Mouse (Mus musculus): ENCODE data around the gene Elf2. TPM values are rescaled to one million over a fixed set of nuclear protein-coding genes. Genes with fewer than 3 reads are reported as not detected.
"Not testable (repeated sequence)": the region's sequence is repeated elsewhere in the genome, so short reads cannot be mapped to it uniquely, and the experiment has no call there.

Gene Elf2
- polyA plus RNA-seq, 1 experiment = 39.1 TPM

DNA sequence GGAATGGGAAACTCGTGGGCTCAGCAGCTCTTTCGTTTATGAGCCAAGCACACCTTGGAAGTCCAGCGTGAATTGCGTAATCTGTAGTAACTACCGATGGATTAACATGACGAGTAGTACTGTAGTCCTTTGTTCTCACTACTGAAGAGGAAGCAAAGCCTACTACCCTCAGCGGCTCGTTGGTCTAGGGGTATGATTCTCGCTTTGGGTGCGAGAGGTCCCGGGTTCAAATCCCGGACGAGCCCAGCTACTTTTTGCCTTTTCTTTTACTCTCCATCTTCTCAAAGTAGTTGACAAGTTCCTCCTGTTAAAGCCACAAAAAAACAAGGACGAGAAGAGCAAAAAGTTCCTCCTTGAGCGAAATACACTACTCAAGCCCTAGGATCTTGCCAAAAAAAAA lies 17.7 kb upstream of the Elf2 start:
- no peaks in the 10 kb centered on the region for H3K27me3 ChIP-seq (ENCODE audit: control insufficient read depth, insufficient read depth, low read length)
- TF ChIP-seq CTCF (IDR thresholded peaks at IDR 0.05; ENCODE audit: borderline replicate concordance, insufficient read depth, low read depth, low read length) (no peak), POLR2A (IDR thresholded peaks at IDR 0.05; ENCODE audit: borderline replicate concordance, insufficient read depth, low read length) (no peak)
- H3K4me1 ChIP-seq (ENCODE audit: control insufficient read depth, insufficient read depth, low read length) = peaks cover 6% of the 10 kb centered on the region
- WGBS = 14% methylated on average over 15 of the region's 15 CpGs
- H3K4me3 ChIP-seq (replicated peaks; ENCODE audit: insufficient read depth, low read depth, low read length) = no peak overlapping the region
- peak; percentile 32 to 53 for DNase-seq
- H3K27ac ChIP-seq (ENCODE audit: insufficient read depth, low read length) = no peak overlapping the region

DNA sequence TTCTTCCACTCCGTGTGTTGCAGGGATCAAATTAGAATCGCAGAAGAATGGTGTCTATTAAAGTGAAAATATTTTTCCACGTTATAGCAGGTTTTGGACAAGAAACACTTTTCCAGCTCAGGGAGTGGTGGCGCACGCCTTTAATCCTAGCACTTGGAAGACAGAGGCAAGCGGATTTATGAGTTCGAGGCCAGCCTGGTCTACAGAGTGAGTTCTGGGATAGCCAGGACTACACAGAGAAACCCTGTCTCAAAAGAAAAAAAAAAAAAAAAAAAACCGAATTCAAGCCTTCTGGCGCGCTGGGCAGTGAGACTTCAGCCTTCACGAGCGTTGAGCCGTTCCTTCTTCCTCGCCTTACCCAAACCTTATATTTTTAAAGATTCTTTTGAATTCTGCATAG lies 17.2 kb upstream of the Elf2 start:
- no peak for TF ChIP-seq POLR2A (IDR thresholded peaks at IDR 0.05; ENCODE audit: borderline replicate concordance, insufficient read depth, low read length)
- no peak for TF ChIP-seq CTCF (IDR thresholded peaks at IDR 0.05; ENCODE audit: borderline replicate concordance, insufficient read depth, low read depth, low read length)

DNA sequence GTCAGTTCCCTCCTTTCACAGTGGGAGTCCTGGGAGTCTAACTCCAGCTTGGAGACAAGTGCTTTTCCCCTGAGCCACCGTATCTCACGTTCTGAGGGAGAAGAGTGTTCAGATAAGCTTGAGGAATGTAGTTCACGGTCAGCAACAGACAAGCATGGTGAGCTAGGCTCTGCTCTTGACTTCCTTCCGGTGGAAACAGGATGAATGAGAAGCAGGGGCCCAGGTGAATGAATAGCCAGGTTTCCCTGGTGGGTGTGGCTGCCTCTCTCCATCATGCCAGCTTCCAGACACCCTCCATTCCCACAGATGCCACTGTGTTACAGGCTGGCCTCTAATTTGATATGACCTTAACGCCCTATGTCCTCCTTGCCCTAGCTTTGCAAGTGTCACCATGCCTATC lies 16.6 kb upstream of the Elf2 start:
- DNase-seq = no peak
- Histone ChIP-seq H3K27me3 (ENCODE audit: control insufficient read depth, insufficient read depth, low read length) (no peaks in the 10 kb centered on the region), H3K27ac (ENCODE audit: insufficient read depth, low read length) (no peak overlapping the region), H3K4me1 (ENCODE audit: control insufficient read depth, insufficient read depth, low read length) (peaks cover 6% of the 10 kb centered on the region), H3K4me3 (replicated peaks; ENCODE audit: insufficient read depth, low read depth, low read length) (no peak overlapping the region)
- 60% methylated on average over 5 of the region's 5 CpGs for WGBS
- TF ChIP-seq CTCF (IDR thresholded peaks at IDR 0.05; ENCODE audit: borderline replicate concordance, insufficient read depth, low read depth, low read length) (no peak), POLR2A (IDR thresholded peaks at IDR 0.05; ENCODE audit: borderline replicate concordance, insufficient read depth, low read length) (no peak)

More for the DNA sequence above, 17.2 kb upstream of the Elf2 start:
- Histone ChIP-seq H3K27ac (ENCODE audit: insufficient read depth, low read length) (no peak overlapping the region), H3K27me3 (ENCODE audit: control insufficient read depth, insufficient read depth, low read length) (no peaks in the 10 kb centered on the region), H3K4me3 (replicated peaks; ENCODE audit: insufficient read depth, low read depth, low read length) (no peak overlapping the region), H3K4me1 (ENCODE audit: control insufficient read depth, insufficient read depth, low read length) (peaks cover 6% of the 10 kb centered on the region)
- DNase-seq = no peak
- 59% methylated on average over 14 of the region's 14 CpGs for WGBS

DNA sequence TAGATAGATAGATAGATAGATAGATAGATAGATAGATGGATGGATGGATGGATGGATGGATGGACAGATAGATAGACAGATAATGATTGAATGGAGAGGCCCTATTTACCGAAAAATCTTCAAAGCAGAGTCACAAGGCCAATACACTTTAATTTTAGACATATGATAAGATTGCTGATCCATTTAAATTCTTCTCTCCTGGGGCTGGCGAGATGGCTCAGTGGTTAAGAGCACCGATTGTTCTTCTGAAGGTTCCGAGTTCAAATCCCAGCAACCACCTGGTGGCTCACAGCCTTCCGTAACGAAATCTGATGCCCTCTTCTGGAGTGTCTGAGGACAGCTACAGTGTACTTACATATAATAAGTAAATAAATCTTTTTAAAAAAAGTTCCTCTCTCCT lies 14.5 kb upstream of the Elf2 start:
- not testable (repeated sequence) for H3K4me1 ChIP-seq (ENCODE audit: control insufficient read depth, insufficient read depth, low read length); H3K27ac ChIP-seq (ENCODE audit: insufficient read depth, low read length); H3K27me3 ChIP-seq (ENCODE audit: control insufficient read depth, insufficient read depth, low read length); H3K4me3 ChIP-seq (replicated peaks; ENCODE audit: insufficient read depth, low read depth, low read length); DNase-seq
- WGBS = 89% methylated on average over 6 of the region's 6 CpGs

DNA sequence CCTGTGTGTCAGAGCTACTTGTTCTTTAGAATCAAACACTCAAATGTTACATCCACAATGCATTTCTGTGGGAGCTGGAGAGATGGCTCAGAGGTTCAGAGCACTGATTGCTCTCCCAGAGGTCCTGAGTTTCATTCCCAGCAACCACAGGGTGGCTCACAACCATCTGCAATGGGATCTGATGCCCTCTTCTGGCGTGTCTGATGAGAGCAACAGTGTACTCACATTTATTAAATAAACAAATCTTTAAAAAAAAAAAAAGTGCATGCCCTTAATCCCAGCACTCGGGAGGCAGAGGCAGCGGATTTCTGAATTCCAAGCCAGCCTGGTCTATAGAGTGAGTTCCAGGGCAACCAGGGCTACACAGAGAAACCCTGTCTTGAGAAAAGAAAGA lies 13.6 kb upstream of the Elf2 start:
- WGBS = 83% methylated on average over 3 of the region's 3 CpGs
- Histone ChIP-seq H3K27ac (ENCODE audit: insufficient read depth, low read length) (no peak overlapping the region), H3K27me3 (ENCODE audit: control insufficient read depth, insufficient read depth, low read length) (no peaks in the 10 kb centered on the region)

DNA sequence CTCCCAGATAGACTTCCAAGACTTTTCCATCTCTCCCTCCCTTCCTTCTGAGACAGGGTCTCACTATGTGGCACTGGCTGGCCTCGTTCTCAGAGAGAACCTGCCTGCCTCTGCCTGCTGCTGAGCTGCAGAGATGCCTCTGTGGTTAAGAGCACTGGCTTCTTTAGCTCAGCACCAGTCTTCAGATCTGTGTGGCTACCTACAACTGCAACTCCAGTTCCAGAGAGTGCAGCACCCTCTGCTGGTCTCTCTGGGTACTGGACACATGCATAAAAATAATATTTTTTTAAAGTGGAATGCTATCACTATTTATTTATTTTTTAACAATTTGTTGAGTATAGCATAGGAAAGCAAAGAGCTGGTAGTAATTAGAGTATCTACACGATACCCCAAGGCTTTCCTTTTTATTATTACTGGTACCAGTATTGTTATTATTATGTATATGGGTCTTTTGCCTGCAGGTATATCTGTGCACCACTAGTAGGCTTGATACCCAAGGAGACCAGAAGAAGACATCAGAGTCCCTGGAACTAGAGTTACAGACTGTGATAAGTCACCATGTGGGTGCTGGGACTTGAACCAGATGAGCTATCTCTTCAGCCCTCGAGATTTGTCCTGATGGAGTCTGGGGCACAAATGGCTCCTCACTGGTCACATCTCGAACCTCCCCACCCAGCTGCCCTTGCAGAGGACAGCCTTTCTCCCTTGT lies 13.0 kb upstream of the Elf2 start:
- no peaks in the 10 kb centered on the region; the same call in 1 of the 2 replicates for H3K4me1 ChIP-seq (ENCODE audit: control insufficient read depth, insufficient read depth, low read length)
- no peak overlapping the region for H3K4me3 ChIP-seq (replicated peaks; ENCODE audit: insufficient read depth, low read depth, low read length)
- no peak overlapping the region for H3K27ac ChIP-seq (ENCODE audit: insufficient read depth, low read length)
- 70% methylated on average over 4 of the region's 4 CpGs for WGBS
- DNase-seq = peak; percentile 38 to 47
- no peaks in the 10 kb centered on the region for H3K27me3 ChIP-seq (ENCODE audit: control insufficient read depth, insufficient read depth, low read length)
- TF ChIP-seq POLR2A (IDR thresholded peaks at IDR 0.05; ENCODE audit: borderline replicate concordance, insufficient read depth, low read length) (no peak), CTCF (IDR thresholded peaks at IDR 0.05; ENCODE audit: borderline replicate concordance, insufficient read depth, low read depth, low read length) (peak; percentile 69)

More for the DNA sequence above, 13.6 kb upstream of the Elf2 start:
- DNase-seq = no peak
- TF ChIP-seq CTCF (IDR thresholded peaks at IDR 0.05; ENCODE audit: borderline replicate concordance, insufficient read depth, low read depth, low read length) (no peak), POLR2A (IDR thresholded peaks at IDR 0.05; ENCODE audit: borderline replicate concordance, insufficient read depth, low read length) (no peak)
- no peak overlapping the region for H3K4me3 ChIP-seq (replicated peaks; ENCODE audit: insufficient read depth, low read depth, low read length)
- peaks cover 5% of the 10 kb centered on the region for H3K4me1 ChIP-seq (ENCODE audit: control insufficient read depth, insufficient read depth, low read length)

DNA sequence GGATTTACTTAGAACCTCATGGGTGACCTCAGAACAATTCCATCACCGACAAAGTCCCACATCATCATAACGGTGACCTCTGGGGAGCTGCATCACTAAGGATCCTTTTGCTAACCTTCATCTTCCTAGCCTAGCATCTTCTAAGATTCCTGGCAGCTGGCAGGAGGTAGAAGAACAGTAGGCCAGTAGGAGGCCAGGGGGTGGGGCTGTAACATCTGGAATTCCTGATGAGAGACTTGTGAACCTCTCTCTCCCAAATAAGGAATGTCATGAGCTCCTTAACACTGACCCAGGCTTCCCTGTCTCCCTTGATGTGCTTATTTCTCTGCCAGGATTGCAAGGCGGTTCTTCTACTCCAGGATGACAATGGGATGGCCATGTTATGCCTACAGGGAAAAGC lies 10.3 kb upstream of the Elf2 start:
- TF ChIP-seq CTCF (IDR thresholded peaks at IDR 0.05; ENCODE audit: borderline replicate concordance, insufficient read depth, low read depth, low read length) (no peak), POLR2A (IDR thresholded peaks at IDR 0.05; ENCODE audit: borderline replicate concordance, insufficient read depth, low read length) (no peak)
- no peak overlapping the region for H3K27ac ChIP-seq (ENCODE audit: insufficient read depth, low read length)
- 53% methylated on average over 3 of the region's 3 CpGs for WGBS
- DNase-seq = no peak
- H3K4me3 ChIP-seq (replicated peaks; ENCODE audit: insufficient read depth, low read depth, low read length) = no peak overlapping the region
- H3K4me1 ChIP-seq (ENCODE audit: control insufficient read depth, insufficient read depth, low read length) = no peaks in the 10 kb centered on the region
- no peaks in the 10 kb centered on the region for H3K27me3 ChIP-seq (ENCODE audit: control insufficient read depth, insufficient read depth, low read length)

DNA sequence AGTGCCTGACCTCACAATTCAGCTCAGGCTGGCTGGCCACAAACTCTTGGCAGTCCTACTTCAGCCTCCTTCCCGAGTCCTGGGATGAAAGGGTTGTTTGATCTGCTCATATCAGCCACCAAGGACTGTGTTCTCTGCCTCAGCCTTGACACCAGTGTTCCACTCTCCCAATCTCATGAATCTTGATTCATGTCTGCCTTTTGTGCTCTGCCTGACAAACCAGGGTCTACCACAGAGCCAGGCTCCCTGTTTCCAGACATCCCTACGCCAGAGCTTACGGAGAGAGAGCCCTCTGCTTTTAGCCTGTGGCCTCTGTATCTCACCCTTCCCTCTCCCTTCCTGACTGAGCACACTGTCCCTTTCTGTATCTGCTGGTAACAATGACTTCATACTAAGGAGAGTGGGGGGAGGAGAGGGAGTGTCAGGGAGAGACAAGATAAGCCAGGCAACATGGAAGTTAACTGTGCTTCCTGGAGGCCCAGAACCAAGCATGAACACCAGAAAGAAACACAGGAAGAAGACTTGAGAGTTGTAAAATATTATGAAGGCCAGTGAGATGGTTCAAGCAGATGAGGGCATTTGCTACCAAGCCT lies 8.3 kb upstream of the Elf2 start:
- H3K4me1 ChIP-seq (ENCODE audit: control insufficient read depth, insufficient read depth, low read length) = no peaks in the 10 kb centered on the region
- 56% methylated on average over 3 of the region's 3 CpGs for WGBS
- H3K27ac ChIP-seq (ENCODE audit: insufficient read depth, low read length) = no peak overlapping the region
- no peak for TF ChIP-seq CTCF (IDR thresholded peaks at IDR 0.05; ENCODE audit: borderline replicate concordance, insufficient read depth, low read depth, low read length)
- no peak for TF ChIP-seq POLR2A (IDR thresholded peaks at IDR 0.05; ENCODE audit: borderline replicate concordance, insufficient read depth, low read length)
- H3K4me3 ChIP-seq (replicated peaks; ENCODE audit: insufficient read depth, low read depth, low read length) = no peak overlapping the region
- H3K27me3 ChIP-seq (ENCODE audit: control insufficient read depth, insufficient read depth, low read length) = no peaks in the 10 kb centered on the region
- DNase-seq = no peak

DNA sequence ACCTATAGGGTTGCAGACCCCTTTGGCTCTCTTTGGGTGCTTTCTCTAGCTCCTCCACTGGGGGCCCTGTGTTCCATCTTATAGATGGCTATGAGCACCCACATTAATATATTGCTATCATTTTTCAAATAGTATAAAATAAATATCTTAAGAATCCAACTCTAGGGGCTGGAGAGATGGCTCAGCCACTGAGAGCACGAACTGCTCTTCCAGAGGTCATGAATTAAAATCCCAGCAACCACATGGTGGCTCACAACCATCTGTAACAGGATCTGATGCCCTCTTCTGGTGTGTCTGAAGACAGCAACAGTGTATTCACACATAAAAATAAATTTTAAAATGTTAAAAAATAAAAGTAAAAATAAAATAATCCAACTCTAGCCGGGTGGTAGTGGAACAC lies 4.6 kb upstream of the Elf2 start:
- not testable (repeated sequence) for DNase-seq; H3K27ac ChIP-seq (ENCODE audit: insufficient read depth, low read length); H3K4me3 ChIP-seq (replicated peaks; ENCODE audit: insufficient read depth, low read depth, low read length); H3K27me3 ChIP-seq (ENCODE audit: control insufficient read depth, insufficient read depth, low read length); H3K4me1 ChIP-seq (ENCODE audit: control insufficient read depth, insufficient read depth, low read length)
- WGBS = 91% methylated on average over 2 of the region's 2 CpGs

DNA sequence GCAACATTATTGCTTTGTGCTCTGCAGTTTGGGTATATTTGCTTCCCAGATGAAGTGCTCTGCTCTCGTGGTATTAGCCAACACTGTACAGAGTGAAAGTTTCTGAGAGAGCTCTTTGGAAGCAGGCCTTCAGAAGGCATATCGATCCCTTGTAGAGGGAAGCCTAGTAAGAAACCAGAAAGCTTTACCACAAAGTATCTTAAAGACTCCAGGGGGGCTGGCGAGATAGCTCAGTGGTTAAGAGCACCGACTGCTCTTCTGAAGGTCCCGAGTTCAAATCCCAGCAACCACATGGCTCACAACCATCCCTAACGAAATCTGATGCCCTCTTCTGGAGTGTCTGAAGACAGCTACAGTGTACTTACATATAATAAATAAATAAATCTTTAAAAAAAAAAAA lies 3.7 kb upstream of the Elf2 start:
- H3K27ac ChIP-seq (ENCODE audit: insufficient read depth, low read length); H3K27me3 ChIP-seq (ENCODE audit: control insufficient read depth, insufficient read depth, low read length); H3K4me3 ChIP-seq (replicated peaks; ENCODE audit: insufficient read depth, low read depth, low read length); DNase-seq; H3K4me1 ChIP-seq (ENCODE audit: control insufficient read depth, insufficient read depth, low read length): not testable (repeated sequence)
- WGBS = 71% methylated on average over 6 of the region's 6 CpGs
